Mouse (Mus musculus) large intestine, adult 2 months (tissue): ENCODE measurements at regions not wholly inside any gene's neighbourhood (a gene's known extent, or its start where the extent isn't known, plus 50 kb on each side); places are given as distances from the start of the nearest gene placed in this dataset.

Experiments
- DNase-seq: peaks from one replicate; pipeline ENCODE4 v3.0.0-alpha.2; 2012; ENCODE audit warnings: low read depth, low spot score
- WGBS: fragments of 180-500 bp; shearing (Covaris S2); methylation state at CpG from one replicate; pipeline ENCODE4 v1.1.7; 2018; 5-methylcytosine and 5-hydroxymethylcytosine counted together

DNA sequence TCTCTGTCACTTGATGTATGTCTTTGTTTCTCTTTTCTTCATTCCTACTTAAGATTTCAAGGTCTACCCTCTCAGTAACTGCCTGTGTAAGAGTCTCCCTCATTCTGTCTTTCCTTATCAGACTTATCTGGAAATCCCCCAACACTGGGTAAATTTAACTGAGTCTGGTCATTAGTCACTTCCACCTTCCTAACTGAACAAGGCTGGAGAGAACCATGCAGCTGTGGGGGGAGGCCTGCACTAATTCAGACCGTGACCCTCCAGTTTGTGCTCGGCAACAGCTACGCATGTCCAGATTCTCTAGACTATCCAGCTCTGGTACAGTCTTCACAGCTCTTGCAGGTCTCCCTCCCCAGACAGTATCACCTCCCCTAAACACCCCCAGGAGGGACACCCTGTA is 103.3 kb downstream of the Prox1 start:
- DNase-seq: no peak
- 87% methylated on average over 3 of the region's 3 CpGs for WGBS

GRCm38 (mm10) chr1:190066426-190066825 is 104.1 kb downstream of the Prox1 start:
- no peak for DNase-seq
- WGBS: 48% methylated on average over 9 of the region's 9 CpGs

GRCm38 (mm10) chr1:190061560-190062295 is 108.8 kb downstream of the Prox1 start:
- 40% methylated on average over 9 of the region's 9 CpGs for WGBS
- DNase-seq: no peak

DNA sequence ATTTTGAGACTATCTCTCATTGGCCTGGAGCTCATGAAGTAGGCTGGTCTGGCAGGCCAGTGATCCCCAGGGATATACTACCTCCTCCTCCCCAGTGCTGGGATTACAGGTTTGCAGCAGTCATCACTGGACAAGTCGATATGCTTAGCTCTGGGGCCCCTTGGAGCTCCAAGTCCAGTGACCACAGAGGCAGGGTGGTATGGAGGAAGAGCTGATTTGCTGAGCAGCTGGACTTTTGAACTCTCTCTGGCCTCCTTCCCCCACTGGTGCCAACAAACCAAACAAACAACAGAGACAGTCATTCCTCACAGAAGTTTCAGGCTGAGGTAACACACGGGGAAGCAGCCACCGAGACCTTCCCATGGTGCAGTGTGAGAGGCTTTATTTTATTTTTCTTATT is 111.5 kb downstream of the Prox1 start:
- WGBS: 18% methylated on average over 3 of the region's 3 CpGs

DNA sequence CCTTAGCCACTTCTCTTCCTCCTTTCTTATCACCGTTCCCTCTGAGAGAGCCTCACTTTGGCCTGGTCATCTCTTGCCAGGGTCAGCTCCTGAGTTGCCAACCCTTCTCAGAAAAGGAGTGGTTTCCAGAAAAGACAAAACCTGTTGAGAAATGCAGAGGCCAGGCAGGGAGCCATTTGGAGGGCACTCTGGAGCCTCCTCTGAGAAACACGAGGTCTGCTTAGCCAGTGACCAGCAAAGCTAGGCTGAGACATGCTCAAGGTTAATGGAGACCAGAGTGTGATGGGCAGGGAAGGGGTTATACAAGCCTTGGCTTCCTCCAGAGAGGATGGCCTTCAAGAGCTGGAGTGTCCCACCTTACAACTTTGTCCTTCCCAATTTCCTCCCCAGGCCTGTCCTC is 113.6 kb downstream of the Prox1 start:
- DNase-seq: no peak
- 80% methylated on average over 2 of the region's 2 CpGs for WGBS

More for the DNA sequence above, 111.5 kb downstream of the Prox1 start:
- DNase-seq: no peak

GRCm38 (mm10) chr1:190051903-190052302 is 118.6 kb downstream of the Prox1 start:
- 92% methylated on average over 2 of the region's 2 CpGs for WGBS
- no peak for DNase-seq

DNA sequence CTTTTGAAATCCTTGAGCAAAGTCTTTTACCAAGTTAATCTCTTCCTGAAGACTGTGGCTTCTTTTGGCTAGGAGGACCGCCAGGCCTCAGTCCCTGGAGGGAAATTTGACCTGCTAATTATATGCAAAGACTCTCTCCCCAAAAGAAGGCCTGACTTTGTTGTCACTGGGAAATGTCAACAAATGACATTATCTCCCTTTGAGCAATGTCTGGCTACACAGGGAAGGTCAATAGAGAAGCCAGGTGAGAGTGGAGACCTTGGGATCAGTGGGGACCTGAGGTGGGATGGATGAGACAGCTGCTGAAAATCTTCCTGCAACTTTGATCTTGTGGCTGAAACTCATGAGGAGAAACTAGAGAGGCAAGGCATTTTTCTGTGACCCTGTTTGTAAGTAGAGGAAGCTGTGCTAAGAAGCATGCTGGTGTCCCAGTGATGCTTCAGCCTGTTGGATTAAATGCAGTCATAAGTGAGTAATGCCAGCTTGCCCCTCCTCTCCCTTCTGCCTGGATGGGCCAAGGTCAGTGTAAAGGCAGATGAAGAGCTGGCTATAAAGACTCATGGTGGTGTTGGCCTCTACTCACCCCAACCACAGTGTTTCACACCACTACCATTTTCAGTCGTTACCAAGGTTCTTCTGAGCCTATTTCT is 121.9 kb downstream of the Prox1 start:
- WGBS: 68% methylated on average over 2 of the region's 2 CpGs
- no peak for DNase-seq

GRCm38 (mm10) chr1:190047201-190047600 is 123.3 kb downstream of the Prox1 start:
- 85% methylated on average over 6 of the region's 6 CpGs for WGBS
- DNase-seq: no peak

GRCm38 (mm10) chr1:190045797-190046196 is 123.6 kb upstream of the Smyd2 start:
- no peak for DNase-seq
- WGBS: 48% methylated on average over 1 of the region's 1 CpGs

DNA sequence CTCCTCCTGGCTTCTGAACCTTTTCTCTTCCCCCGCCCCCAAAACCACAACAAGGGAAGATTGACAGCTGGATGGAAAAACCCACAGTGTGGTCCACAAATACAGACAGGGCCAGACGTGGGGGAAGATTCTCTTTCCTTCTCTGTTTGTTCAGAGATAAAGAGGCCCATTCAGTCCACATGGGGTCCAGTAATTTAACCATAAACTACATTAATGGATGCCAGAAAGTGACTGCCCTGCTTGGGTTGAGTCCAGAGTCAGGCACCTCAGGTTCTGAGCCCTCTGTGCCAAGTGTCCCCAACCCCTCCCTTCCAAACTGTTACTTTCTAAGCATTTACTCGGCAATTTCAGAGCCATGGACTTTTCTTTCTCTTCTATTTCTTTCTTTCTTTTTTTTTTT is 121.9 kb upstream of the Smyd2 start:
- DNase-seq: no peak
- WGBS: 25% methylated on average over 3 of the region's 3 CpGs

- no peak for DNase-seq
- 76% methylated on average over 10 of the region's 10 CpGs for WGBS
Measured at GRCm38 (mm10) chr1:190043156-190043555, 121.0 kb upstream of the Smyd2 start.

GRCm38 (mm10) chr1:190042197-190042596 is 120.0 kb upstream of the Smyd2 start:
- WGBS: 44% methylated on average over 4 of the region's 4 CpGs
- no peak for DNase-seq

GRCm38 (mm10) chr1:190041096-190041706 is 119.0 kb upstream of the Smyd2 start:
- no peak for DNase-seq
- WGBS: 48% methylated on average over 7 of the region's 7 CpGs

DNA sequence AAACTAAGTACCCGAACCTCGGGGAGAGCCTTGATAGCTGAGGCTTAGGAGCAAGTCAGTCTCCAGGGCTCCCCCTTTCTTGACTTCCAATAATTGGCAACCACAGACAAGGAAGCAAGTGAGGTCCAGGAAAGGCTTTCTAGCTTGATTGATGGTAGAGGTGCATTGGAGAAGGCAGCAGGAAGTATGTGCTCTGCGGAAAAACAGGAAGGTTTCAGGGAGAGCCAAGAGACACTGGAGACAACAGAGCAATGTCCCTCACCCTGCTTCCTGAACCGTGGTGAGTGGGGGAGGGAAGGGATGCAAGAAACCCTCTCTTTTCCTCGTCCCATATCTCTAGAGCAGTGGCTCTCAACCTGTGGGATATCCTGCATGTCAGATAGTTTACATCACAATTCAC is 115.9 kb upstream of the Smyd2 start:
- 27% methylated on average over 5 of the region's 5 CpGs for WGBS
- no peak for DNase-seq

DNA sequence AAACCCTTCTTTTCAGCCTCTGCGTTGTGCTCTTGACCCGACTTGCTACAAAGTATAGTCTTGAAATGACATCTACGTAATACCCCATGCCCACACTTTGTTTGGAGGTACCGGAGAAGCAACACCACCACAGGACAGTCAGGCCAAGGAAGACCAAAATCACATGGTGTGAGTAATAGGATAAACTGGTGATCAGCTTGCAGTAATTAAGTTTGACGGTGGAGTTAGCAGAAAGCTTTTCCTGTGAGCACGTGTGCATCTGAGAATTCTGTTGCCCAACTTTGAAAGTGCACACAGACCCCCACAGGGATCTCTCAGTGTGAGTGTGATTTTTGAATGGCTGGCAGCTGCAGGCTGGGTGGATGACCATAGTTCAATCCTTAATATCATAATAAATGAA is 114.6 kb upstream of the Smyd2 start:
- DNase-seq: no peak
- 86% methylated on average over 6 of the region's 6 CpGs for WGBS

- WGBS: 51% methylated on average over 11 of the region's 11 CpGs
- no peak for DNase-seq
Measured at GRCm38 (mm10) chr1:190035935-190036334, 113.8 kb upstream of the Smyd2 start.

- WGBS: 67% methylated on average over 5 of the region's 5 CpGs
- DNase-seq: no peak
Measured at GRCm38 (mm10) chr1:190034091-190034490, 111.9 kb upstream of the Smyd2 start.

- 7% methylated on average over 8 of the region's 8 CpGs for WGBS
- no peak for DNase-seq
Measured at GRCm38 (mm10) chr1:190027536-190027935, 105.4 kb upstream of the Smyd2 start.

DNA sequence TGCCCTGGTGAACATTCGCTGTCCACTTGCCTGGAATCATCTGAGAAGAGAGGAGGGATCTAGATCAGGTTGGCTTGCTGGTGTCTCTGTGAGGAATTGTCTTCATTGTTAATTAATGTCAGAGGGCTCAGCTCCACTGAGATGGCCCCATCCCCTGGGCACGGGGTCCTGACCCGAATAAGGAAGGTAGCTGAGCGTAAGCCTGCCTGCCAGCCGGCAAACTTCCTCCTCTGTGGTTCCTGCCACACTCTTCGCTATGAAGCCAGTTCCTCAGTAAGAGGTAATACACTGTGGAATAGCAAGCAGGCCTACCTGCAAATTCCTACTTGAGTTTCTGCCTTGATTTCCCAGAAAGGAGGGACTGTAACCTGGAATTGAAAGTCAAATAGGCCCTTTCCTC is 87.3 kb upstream of the Smyd2 start:
- DNase-seq: no peak
- 68% methylated on average over 6 of the region's 6 CpGs for WGBS

- 54% methylated on average over 7 of the region's 7 CpGs for whole genome bisulfite sequencing
- no peak for DNase-seq
Measured at GRCm38 (mm10) chr1:190007271-190007670, 85.1 kb upstream of the Smyd2 start.

- WGBS: 51% methylated on average over 4 of the region's 4 CpGs
- DNase-seq: no peak
Measured at GRCm38 (mm10) chr1:190001084-190001483, 78.9 kb upstream of the Smyd2 start.
